Mouse (Mus musculus) spleen, adult 2 months (tissue): ENCODE measurements around the gene Tmem267.

Experiments
- CTCF ChIP-seq: fragments of 200-500 bp; IDR thresholded peaks from 2 replicates; pipeline ENCODE4 v1.5.1; 2011; ENCODE audit warnings: mild to moderate bottlenecking, inconsistent platforms; ENCODE audit not compliant: insufficient read depth, insufficient read length, insufficient replicate concordance; ENCODE audit errors: extremely low read depth
- POLR2A ChIP-seq: fragments of 200-500 bp; IDR thresholded peaks from 2 replicates; pipeline ENCODE4 v1.6.1; 2011; ENCODE audit warnings: low read depth, low read length, inconsistent platforms

GRCm38 (mm10) chr13:119656846-119657416 is 169.1 kb downstream of the Tmem267 start:
- TF ChIP-seq CTCF: no peak
- no peak for TF ChIP-seq POLR2A
